Mouse (Mus musculus): ENCODE data around the gene Olfr654.

The Olfr654 gene

DNA sequence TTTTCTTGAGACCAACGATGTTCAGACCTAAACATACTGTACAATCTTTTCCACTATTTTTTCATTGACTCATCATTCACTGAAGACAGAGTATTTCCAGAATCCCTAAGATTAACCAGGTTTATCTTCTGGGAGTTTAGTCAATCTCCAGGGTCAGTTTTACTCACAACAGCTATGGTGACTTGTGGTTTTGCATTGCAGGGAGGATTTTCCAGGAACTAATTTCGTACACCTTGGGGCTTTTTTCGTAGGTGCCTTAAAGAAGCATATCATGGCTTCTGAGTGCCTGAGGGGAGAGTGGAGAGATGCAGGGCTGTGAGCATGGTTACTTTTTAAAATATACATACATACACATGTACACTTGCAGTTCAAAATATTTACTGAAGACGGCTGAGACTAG lies at the start of gene Olfr654:
TSS of gene Olfr654 (plus strand) at position 301 of the 400 bp plus-strand sequence.
- DNase-seq = no peak

DNA sequence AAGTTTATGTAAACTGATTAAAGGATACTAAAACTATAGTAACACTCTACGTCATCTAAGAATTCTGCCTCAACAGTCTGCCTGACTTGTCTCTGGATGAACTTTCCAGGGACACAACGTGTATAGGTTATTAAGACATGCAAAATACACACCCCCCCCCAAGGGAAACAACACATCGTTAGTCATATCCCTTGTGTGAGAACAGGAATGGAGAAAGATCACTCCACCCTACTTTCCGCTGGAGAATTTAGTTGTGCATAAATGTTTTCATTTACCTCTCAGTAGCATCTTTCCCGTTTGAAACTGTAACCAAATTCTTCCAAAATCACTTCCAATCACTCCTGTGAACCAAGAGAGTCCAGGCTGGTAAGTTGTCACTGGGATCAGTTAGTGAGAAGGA lies 37.0 kb upstream of the Olfr654 start, which contains the start of gene Olfr651:
TSS of gene Olfr651 (plus strand) at position 301 of the 400 bp plus-strand sequence.
- no peak for DNase-seq

DNA sequence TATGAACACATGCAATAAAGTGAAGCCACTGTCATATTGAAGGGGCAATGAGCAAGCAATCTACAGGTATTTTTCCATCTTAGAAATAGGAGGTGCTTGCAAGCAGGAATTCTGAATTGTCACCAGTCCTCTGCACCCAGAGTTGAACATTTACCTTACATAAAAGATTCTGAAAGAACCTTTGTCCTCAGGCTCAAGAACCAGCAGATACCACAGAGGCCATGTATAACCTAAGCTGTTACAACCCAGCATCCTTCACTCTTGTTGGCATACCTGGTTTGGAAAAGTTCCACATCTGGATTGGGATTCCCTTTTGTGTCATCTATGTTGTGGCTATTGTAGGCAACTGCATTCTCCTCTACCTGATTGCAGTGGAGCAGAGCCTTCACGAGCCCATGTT lies 34.1 kb upstream of the Olfr654 start:
- DNase-seq = no peak

DNA sequence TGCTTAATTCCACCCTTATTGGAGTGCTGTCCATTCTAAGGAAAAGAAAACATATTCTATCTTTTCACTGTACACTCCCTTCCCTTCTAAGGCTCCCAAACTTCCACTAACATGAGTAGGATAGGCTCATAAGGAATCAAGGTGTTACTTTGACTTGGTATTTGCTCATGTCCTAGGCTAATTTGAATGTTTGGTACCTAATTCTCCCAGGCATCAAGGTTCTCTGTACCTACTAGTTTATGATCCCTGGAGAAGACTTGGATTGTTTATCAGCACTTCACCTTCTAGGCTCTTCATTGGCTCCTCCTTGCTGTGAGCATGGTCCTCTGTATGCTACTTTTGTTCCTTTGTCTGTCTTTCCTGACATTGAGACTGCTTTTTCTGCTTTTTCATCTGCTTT lies 26.2 kb upstream of the Olfr654 start, which contains the start of gene Olfr652:
TSS of gene Olfr652 (plus strand) at position 301 of the 400 bp plus-strand sequence.
- no peak for DNase-seq

DNA sequence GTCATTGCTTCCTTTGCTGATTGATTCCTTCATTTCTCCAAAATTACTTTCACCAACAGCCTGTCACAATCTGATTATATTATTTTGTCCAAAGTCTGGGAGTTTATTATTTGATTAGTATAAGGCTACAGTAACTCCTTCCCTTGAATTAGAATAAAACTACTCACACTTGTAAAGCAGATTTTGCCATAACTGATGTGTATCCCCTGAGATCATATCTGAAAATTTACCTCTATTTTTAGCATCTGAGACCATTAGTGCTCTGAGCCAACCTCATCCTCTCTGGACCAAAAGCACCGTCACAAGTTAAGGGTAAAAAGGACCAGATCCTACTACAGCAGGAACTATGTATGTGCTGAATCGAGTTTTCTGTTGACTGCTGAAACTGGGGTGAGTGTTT lies 9.8 kb upstream of the Olfr654 start, which contains the start of gene Olfr653:
TSS of gene Olfr653 (plus strand) at position 301 of the 400 bp plus-strand sequence.
- no peak for DNase-seq

DNA sequence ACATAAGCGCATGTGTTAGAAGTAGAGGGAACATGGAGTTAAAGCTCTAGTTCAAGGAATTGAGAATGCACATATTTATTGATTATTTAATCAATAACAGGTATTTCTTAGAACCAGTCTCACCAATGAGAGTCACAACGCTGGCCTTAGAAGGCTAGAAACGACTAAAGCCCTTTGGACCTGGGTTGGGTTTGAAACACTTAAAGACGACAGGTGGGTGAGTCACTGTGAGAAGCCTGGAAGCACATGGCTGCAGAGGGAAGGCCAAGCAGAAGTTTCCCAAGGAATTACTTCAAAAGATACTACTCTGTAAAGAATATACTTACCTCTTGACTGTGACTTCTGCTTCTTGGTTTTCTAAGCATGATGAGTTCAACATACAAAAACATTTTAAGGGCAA lies 6.0 kb upstream of the Olfr654 start:
- DNase-seq = no peak

DNA sequence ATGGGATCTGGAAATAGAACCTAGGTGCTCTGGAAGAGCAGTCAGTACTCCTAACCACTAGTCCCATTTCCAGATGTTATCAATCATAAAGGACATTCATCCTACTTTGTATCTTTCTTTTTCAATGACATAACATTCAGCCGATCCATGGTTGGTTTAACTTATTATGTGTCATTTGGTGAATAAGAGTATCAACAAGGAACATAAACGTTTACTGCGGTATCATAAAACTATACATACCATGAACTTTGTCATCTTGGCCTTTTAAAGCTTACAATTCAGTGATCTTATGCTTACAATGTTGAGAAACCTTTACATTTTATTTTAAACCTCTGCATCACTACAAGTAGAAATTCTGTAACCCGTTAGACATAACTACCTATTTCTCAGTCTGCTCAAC lies 5.4 kb upstream of the Olfr654 start:
- DNase-seq = no peak

DNA sequence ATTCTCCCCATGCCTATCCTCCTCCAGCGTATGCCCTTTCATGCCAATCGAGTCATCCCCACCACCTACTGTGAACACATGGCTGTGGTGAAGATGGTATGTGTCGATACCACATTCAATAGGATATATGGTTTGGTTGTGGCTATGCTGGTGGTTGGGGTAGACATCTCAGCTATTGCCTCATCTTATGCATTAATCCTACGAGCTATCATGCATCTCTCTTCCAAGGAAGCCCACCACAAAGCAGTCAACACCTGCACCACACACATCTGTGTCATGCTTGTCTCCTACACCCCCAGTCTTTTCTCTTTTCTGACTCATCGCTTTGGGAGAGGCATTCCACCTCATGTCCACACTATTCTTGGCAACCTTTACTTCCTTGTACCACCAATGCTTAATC lies 1.4 kb downstream of the Olfr654 start:
- no peak for DNase-seq

DNA sequence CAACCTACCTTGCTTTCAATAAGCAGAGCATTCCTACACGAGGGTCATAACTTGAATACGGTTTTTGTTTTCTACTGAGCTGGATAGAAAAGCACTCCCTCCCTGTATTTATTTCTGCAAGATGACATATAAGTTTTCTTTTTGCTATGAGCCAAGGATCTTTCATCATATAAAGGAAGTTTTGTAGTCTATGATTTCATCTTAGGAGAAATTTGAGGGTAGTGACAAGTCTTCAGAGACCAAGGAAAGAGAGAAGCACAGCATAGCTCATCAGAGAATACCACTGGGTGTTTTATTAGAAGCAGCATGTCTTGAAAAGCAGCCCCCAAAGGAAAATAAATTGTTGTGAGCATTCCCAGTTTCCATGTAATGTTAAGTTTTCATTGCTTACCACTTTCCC lies 14.9 kb downstream of the Olfr654 start, which contains the start of gene Olfr655:
TSS of gene Olfr655 (minus strand) at position 101 of the 400 bp plus-strand sequence.
- no peak for DNase-seq

DNA sequence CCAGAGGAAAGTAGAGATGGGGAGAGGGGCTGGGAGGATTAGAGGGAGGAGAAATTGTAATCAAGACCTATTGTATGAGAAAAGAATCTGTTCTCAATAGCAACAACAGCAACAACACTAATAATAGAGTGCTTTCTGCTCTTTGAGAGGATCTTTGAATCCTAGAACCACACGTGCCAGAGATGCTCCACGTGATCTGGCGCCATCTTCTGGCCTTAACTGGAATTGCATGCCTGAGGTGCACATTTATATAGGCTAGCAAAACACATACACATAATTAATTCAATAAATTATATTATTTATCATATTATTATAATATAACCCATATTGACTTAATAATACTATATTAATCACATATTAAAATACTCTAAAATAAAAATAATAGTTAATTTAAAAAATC lies 16.3 kb downstream of the Olfr654 start:
- DNase-seq = no peak

DNA sequence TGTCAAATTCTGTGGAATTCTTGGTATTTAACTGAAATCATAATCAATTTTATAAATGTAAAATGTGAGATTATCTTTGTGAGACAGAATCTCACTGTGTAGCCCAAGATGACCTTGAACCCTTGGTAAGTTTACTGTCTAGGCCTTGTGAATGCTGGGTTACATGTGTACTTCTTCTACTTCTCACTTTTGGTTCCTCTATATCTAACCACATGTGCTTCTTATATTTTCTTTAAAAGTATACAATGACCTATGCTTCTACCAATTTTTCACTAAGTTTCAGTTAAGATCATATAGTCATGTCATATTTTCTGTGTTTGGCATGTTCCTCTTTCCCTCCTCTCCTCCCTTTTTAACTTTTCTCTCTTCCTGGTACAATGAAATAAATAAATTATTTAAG lies 17.9 kb downstream of the Olfr654 start:
- DNase-seq = no peak

DNA sequence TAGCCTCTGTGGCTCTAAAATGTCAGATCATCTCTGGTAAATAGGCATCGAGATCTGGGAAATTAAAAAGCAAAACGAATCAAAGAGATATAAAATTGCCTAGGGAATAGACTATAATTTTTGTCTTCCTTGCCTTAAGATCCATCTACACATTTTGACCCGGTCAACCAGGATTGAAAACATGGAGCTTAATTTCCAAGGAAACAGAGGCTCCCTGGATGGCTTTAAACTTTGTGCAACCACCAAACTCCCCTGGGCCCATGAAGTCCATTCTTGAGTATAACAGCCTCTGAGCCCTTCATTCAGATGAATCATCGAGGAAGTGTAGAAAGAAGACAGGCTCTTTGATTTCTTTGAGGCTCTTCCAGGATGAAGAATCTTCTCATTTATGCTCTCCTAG lies 26.8 kb downstream of the Olfr654 start, which contains the start of gene Olfr656:
TSS of gene Olfr656 (plus strand) at position 301 of the 400 bp plus-strand sequence.
- DNase-seq = no peak

DNA sequence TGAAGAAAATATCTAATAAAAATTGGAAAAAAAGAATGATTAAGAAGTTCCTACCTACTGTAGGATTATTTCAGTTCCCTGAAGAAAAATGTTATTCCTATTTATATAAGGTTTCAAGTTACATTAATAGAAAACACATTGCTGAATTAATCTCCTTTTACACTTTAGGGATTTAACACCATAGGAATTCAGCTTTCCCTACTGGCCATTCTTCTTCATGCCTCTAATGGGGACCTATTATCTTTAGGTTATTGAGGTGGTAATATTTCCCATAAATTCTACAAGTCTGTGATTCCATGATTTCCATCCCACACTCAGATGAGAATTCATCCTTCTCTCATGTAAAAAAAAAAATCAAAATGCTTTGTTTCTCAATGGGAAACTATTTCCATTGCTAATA lies 37.7 kb downstream of the Olfr654 start, which contains the start of gene Olfr657:
TSS of gene Olfr657 (plus strand) at position 301 of the 400 bp plus-strand sequence.
- no peak for DNase-seq
